Mouse (Mus musculus) liver, embryonic 14.5 days (tissue): ENCODE results near the gene A930017K11Rik.
A peak's percentile ranks its signal among the peaks of the same experiment; 100 is the strongest.

Experiments used
- CTCF ChIP-seq: IDR thresholded peaks from 2 replicates; pipeline ENCODE4 v1.5.1; 2016; ENCODE audit warnings: antibody characterized with exemption, low read depth, control low read depth
- EP300 ChIP-seq: IDR thresholded peaks from 2 replicates; pipeline ENCODE4 v1.6.1; 2016; ENCODE audit warnings: antibody characterized with exemption, low read depth

DNA sequence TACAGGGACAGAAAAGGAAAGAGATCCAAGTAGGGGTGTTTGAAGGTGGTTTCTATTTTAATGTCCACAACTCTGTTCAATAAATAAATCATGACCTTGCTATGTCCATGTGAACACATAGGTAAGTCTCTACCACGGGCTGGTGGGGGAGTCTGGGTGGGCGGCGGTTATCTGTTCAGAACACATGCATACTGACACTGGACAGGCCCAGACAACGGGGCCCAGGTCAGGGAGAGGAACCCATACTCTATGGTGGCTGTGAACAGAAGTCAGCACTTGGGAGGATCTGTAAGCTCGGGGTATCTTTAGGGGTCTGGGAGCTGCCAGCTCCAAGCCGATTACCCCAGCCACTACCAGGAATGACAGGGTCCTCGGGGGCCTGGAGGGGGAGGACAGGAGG lies 6.0 kb downstream of the A930017K11Rik start:
- TF ChIP-seq EP300 = peak; percentile 64
- no peak for TF ChIP-seq CTCF
